Mouse (Mus musculus): ENCODE data around the gene Ube2a. TPM values are rescaled to one million over a fixed set of nuclear protein-coding genes. Genes with fewer than 3 reads are reported as not detected.
"Not testable (repeated sequence)": the region's sequence is repeated elsewhere in the genome, so short reads cannot be mapped to it uniquely, and the experiment has no call there.

The Ube2a gene
- polyA plus RNA-seq, 1 experiment from 2014 or later: 117 TPM

GRCm38 (mm10) chrX:36847152-36847551, 26.5 kb upstream of the Ube2a start:
- Histone ChIP-seq H3K4me2 (no peak overlapping the region), H3K27me3 (replicated peaks) (no peaks in the 10 kb centered on the region), H3K9ac (replicated peaks) (no peak overlapping the region), H3K4me1 (no peaks in the 10 kb centered on the region), H3K4me3 (replicated peaks) (no peak overlapping the region), H3K36me3 (no peaks in the 10 kb centered on the region), H3K27ac (replicated peaks) (no peak overlapping the region), H3K9me3 (replicated peaks) (no peaks in the 10 kb centered on the region)
- WGBS: 79% methylated on average over 1 of the region's 1 CpGs
- no peak for ATAC-seq (ENCODE audit: low FRiP score)

- H3K27ac ChIP-seq (replicated peaks): no peak overlapping the region
- no peaks in the 10 kb centered on the region for H3K9me3 ChIP-seq (replicated peaks)
- ATAC-seq (ENCODE audit: low FRiP score): no peak
- H3K9ac ChIP-seq (replicated peaks): no peak overlapping the region
- H3K4me3 ChIP-seq (replicated peaks): no peak overlapping the region
- H3K4me2 ChIP-seq: no peak overlapping the region
- H3K4me1 ChIP-seq: no peaks in the 10 kb centered on the region
- 93% methylated on average over 8 of the region's 8 CpGs for WGBS
- no peaks in the 10 kb centered on the region for H3K27me3 ChIP-seq (replicated peaks)
- peaks cover 3% of the 10 kb centered on the region; the same call in 1 of the 2 replicates for H3K36me3 ChIP-seq
These were observed 21.1 kb upstream of the Ube2a start for GRCm38 (mm10) chrX:36852631-36853030.

DNA sequence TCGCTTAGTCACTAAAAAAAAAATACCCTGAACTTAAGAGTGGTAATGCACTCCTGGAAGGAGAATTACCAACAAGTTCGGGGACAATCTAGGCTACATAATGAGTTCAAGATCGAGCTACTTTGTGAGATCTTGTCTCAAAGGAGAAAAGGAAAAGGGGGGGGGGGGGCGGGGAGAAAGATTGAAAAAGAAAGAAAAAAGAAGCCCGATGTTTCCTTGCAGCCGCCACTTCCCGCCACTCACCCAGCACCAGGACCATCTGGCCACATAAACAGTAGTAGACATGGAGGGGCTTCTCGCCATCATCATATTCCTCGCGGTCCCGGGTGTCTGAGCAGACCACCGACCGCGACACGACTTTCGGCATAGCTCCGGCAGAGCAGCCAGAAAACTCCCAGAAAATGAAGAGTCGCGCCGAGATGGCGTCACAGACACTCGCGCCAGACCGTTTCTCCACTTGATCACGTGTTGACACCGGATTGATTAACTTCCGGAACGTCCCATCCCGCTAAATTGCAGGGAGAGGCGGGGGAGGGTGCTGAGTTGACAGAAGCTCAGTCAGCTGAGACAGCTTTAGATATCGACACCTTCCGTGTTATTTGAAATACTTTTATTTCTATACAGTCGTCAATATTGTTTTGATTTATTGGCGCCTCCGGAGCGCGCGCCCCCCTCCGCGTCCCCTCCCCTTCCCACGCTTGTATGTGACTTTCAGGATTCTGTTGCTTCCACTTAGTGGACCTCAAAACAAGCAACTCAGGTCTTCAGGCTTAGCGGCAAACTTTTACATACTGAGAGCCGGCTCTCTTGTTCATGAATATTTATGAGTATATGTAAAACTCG, 9.7 kb upstream of the Ube2a start:
- Histone ChIP-seq H3K27me3 (replicated peaks) (no peaks in the 10 kb centered on the region), H3K27ac (replicated peaks) (peak overlapping the region; percentile 64), H3K9ac (replicated peaks) (peak overlapping the region; percentile 40), H3K9me3 (replicated peaks) (no peaks in the 10 kb centered on the region), H3K36me3 (no peaks in the 10 kb centered on the region), H3K4me1 (peaks cover 6% of the 10 kb centered on the region; the same call in 1 of the 2 replicates), H3K4me3 (replicated peaks) (peak overlapping the region; percentile 47), H3K4me2 (peak overlapping the region; percentile 55)
- 25% methylated on average over 43 of the region's 44 CpGs for WGBS
- peak; percentile 92 for ATAC-seq (ENCODE audit: low FRiP score)

- peak overlapping the region; percentile 47 for H3K4me3 ChIP-seq (replicated peaks)
- H3K9me3 ChIP-seq (replicated peaks): no peaks in the 10 kb centered on the region
- 0 out of 2 replicates have a peak, but pooled peaks have one; percentile 4 for ATAC-seq (ENCODE audit: low FRiP score)
- WGBS: 64% methylated on average over 8 of the region's 8 CpGs
- no peaks in the 10 kb centered on the region for H3K27me3 ChIP-seq (replicated peaks)
- peak overlapping the region; percentile 55 for H3K4me2 ChIP-seq
- H3K4me1 ChIP-seq: peaks cover 6% of the 10 kb centered on the region; the same call in 1 of the 2 replicates
- no peak overlapping the region for H3K9ac ChIP-seq (replicated peaks)
- no peak overlapping the region for H3K27ac ChIP-seq (replicated peaks)
- H3K36me3 ChIP-seq: no peaks in the 10 kb centered on the region
These were observed 8.9 kb upstream of the Ube2a start for GRCm38 (mm10) chrX:36864609-36865328.

DNA sequence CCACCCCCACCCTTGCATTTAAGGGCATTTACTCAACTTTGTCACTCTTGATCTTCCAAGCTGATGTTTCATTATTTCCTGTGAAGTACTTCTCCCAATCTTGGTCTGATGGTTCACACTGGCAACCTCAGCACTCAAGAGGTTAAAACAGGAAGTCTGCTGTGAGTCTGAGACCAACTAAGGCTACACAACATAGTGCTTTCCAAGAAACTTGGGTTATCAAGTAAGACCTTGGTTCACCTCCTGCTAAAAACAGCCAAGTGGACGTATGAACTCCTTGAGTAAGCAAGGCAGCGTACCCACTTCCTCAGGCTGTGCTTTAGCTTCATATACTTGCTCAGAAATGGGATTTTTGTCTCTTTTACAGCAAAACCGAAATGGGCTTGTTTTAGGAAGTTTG, 3.3 kb upstream of the Ube2a start:
- H3K9me3 ChIP-seq (replicated peaks): no peaks in the 10 kb centered on the region
- WGBS: 84% methylated on average over 3 of the region's 3 CpGs
- H3K4me1 ChIP-seq: 0 out of 2 replicates have a peak, but pooled peaks cover 4% of the 10 kb centered on the region
- H3K9ac ChIP-seq (replicated peaks): no peak overlapping the region
- no peaks in the 10 kb centered on the region for H3K27me3 ChIP-seq (replicated peaks)
- H3K4me2 ChIP-seq: no peak overlapping the region
- no peaks in the 10 kb centered on the region for H3K36me3 ChIP-seq
- no peak overlapping the region for H3K4me3 ChIP-seq (replicated peaks)
- ATAC-seq (ENCODE audit: low FRiP score): no peak
- H3K27ac ChIP-seq (replicated peaks): no peak overlapping the region

GRCm38 (mm10) chrX:36874178-36874696, 537 bp downstream of the Ube2a start:
- peak; percentile 97 for ATAC-seq (ENCODE audit: low FRiP score)
- H3K4me3 ChIP-seq (replicated peaks): peak overlapping the region; percentile 57
- H3K9me3 ChIP-seq (replicated peaks): no peaks in the 10 kb centered on the region
- 22% methylated on average over 56 of the region's 57 CpGs for WGBS
- H3K27ac ChIP-seq (replicated peaks): peak overlapping the region; percentile 77
- peak overlapping the region; percentile 58 for H3K4me2 ChIP-seq
- H3K9ac ChIP-seq (replicated peaks): peak overlapping the region; percentile 68
- H3K4me1 ChIP-seq: peaks cover 7% of the 10 kb centered on the region; the same call in 1 of the 2 replicates
- H3K36me3 ChIP-seq: 0 out of 2 replicates have a peak, but pooled peaks cover under 1% of the 10 kb centered on the region
- H3K27me3 ChIP-seq (replicated peaks): no peaks in the 10 kb centered on the region

DNA sequence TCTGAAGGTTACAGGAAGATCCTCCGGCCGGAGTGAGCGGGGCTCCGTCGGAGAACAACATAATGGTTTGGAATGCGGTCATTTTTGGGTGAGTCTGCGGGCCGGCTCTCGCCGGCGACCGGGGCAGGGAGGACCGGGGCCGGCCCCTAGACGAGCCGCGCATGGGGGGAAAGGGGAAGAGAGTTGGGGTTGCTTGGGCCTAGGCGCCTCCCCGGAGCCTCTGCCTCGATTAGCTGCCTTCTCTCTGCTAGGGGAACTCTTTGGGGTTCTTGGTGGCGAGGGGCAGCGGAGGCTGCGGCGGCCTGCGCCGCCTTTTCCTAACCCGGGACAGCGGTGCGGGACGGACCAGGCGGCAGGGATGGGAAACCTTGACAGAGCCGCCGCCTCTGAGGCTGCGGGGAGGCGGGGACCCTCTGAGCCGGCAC, 1.0 kb downstream of the Ube2a start:
- peak overlapping the region; percentile 58 for H3K4me2 ChIP-seq
- WGBS: 30% methylated on average over 33 of the region's 36 CpGs
- no peaks in the 10 kb centered on the region for H3K9me3 ChIP-seq (replicated peaks)
- H3K36me3 ChIP-seq: 0 out of 2 replicates have a peak, but pooled peaks cover 4% of the 10 kb centered on the region
- peak overlapping the region; percentile 77 for H3K27ac ChIP-seq (replicated peaks)
- no peaks in the 10 kb centered on the region for H3K27me3 ChIP-seq (replicated peaks)
- peaks cover 7% of the 10 kb centered on the region; the same call in 1 of the 2 replicates for H3K4me1 ChIP-seq
- peak; percentile 68 for ATAC-seq (ENCODE audit: low FRiP score)
- peak overlapping the region; percentile 68 for H3K9ac ChIP-seq (replicated peaks)
- H3K4me3 ChIP-seq (replicated peaks): peak overlapping the region; percentile 57

DNA sequence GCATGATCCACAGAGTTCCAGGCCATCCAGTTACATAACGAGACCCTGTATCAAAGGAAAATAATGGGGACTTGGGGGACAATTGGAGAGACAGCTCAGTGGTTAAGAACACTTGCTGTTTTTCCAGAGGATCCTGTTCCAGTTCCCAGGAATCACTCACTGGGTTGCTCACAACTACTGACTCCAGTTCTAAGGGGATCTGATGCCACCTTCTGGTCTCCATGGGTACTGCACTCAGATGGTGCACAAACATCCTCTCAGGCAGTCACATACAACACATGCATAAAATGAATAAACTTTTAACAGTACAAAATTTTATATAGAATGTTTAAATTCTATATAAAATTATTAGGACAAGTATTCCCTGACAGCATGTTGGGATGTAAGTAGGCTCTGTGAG, 11.0 kb downstream of the Ube2a start:
- no peak overlapping the region for H3K4me3 ChIP-seq (replicated peaks)
- ATAC-seq (ENCODE audit: low FRiP score): no peak
- H3K36me3 ChIP-seq: 0 out of 2 replicates have a peak, but pooled peaks cover 4% of the 10 kb centered on the region
- H3K4me2 ChIP-seq: no peak overlapping the region
- H3K27ac ChIP-seq (replicated peaks): no peak overlapping the region
- H3K9ac ChIP-seq (replicated peaks): no peak overlapping the region
- no peaks in the 10 kb centered on the region for H3K27me3 ChIP-seq (replicated peaks)
- no peaks in the 10 kb centered on the region for H3K4me1 ChIP-seq
- peaks cover 4% of the 10 kb centered on the region; the same call in 1 of the 2 replicates for H3K9me3 ChIP-seq (replicated peaks)
- 88% methylated on average over 1 of the region's 1 CpGs for WGBS

DNA sequence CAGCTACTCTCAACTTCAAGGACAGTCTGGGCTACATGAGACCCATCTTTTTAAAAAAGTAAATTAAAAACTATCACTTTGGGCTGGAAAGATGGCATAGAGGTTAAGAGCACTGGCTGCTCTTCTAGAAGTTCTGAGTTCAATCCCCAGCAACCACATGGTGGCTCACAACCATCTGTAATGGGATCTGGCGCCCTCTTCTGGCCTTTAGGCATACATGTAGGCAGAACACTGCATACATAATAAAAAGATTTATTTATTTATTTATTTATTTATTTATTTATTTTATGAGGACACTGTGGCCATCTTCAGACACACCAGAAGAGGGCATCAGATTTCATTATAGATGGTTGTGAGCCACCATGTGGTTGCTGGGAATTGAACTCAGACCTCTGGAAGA, 25.2 kb downstream of the Ube2a start:
- H3K27me3 ChIP-seq (replicated peaks); H3K36me3 ChIP-seq; H3K27ac ChIP-seq (replicated peaks); H3K9me3 ChIP-seq (replicated peaks); H3K4me2 ChIP-seq; H3K4me1 ChIP-seq; H3K9ac ChIP-seq (replicated peaks); ATAC-seq (ENCODE audit: low FRiP score); H3K4me3 ChIP-seq (replicated peaks): not testable (repeated sequence)
- 43% methylated on average over 1 of the region's 1 CpGs for WGBS

DNA sequence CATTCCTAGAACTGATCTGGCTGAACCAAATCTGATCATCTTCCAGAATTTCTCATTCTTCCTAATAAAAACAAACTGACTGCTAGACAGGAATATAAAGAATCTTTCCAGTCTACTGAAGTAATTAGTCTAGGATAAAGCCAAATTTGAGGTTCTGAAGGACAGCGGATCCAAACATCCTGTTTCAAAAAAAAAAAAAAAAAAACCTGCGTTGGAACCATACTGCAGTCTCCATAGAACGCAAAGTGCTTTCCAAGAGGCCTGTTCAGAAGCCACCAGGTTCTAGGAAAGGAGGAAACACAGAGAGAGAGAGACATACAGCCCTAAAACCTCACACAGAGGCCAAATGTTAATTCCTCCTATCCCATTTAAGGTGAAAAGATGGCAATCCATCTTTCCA, 28.0 kb downstream of the Ube2a start:
- H3K27me3 ChIP-seq (replicated peaks): no peaks in the 10 kb centered on the region
- 27% methylated on average over 3 of the region's 3 CpGs for WGBS
- no peaks in the 10 kb centered on the region for H3K9me3 ChIP-seq (replicated peaks)
- no peaks in the 10 kb centered on the region for H3K36me3 ChIP-seq
- peak overlapping the region; percentile 55 for H3K4me3 ChIP-seq (replicated peaks)
- no peak for ATAC-seq (ENCODE audit: low FRiP score)
- H3K9ac ChIP-seq (replicated peaks): peak overlapping the region; percentile 66
- peak overlapping the region; percentile 88 for H3K27ac ChIP-seq (replicated peaks)
- H3K4me1 ChIP-seq: no peaks in the 10 kb centered on the region
- peak overlapping the region; percentile 55 for H3K4me2 ChIP-seq

DNA sequence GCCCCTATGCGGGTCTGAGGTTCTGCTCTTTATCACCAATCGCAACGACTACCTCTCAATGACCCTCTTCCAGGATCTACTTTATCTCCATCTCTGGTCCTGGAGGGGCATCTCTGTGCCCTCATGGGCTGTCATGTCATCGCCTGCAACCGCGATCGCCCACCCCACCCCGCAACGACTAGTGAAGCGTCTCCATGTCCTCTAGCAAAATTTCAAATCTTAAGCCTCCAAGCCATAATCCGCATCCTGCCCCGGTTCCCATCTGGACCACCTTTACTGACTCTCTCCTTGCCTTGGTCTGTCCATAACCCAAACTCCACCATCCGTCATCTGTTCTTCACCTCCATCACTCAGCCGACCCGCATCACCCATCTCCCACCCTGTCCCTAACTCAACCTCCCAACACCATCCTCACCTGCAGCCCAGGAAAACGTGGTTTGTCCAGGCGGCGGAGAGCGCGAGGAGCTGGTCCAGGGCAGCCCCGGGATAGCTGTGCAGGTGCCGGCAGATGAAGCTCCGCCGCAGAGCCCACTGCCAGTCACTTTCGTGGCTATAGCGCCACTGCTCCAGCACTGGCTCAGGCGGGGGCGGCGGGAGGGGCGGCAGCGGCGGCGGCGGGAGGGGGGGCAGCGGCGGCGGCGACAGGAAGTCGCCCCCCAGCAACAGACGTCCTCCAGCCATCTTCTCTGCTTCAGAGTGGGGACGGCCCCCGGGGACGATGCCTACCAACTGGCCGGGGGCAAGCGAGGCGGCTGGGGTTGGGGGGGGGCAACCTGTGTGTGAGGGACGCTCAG, 28.8 kb downstream of the Ube2a start, which contains the start of gene Nkrf:
Gene Nkrf, minus strand, starts transcription at position 579 of the 794 bp plus-strand sequence.
- H3K9me3 ChIP-seq (replicated peaks): no peaks in the 10 kb centered on the region
- no peaks in the 10 kb centered on the region for H3K4me1 ChIP-seq
- H3K27me3 ChIP-seq (replicated peaks): no peaks in the 10 kb centered on the region
- peak within 1 kb of the TSS; percentile 55 for H3K4me2 ChIP-seq
- WGBS: 21% methylated on average over 30 of the region's 47 CpGs
- H3K9ac ChIP-seq (replicated peaks): peak within 1 kb of the TSS; percentile 66
- H3K4me3 ChIP-seq (replicated peaks): peak within 1 kb of the TSS; percentile 55
- no peaks in the 10 kb centered on the region for H3K36me3 ChIP-seq
- peak within 1 kb of the TSS; percentile 88 for H3K27ac ChIP-seq (replicated peaks)
- ATAC-seq (ENCODE audit: low FRiP score): peak; percentile 86
